Mouse (Mus musculus): ENCODE results near the gene Cabp2. TPM values are rescaled to one million over a fixed set of nuclear protein-coding genes. Genes with fewer than 3 reads are reported as not detected.
"Not testable (repeated sequence)": the region's sequence is repeated elsewhere in the genome, so short reads cannot be mapped to it uniquely, and the experiment has no call there.

Cabp2 gene
- polyA plus RNA-seq, 1 experiment from 2014 or later: 0.43 TPM

- 62% methylated on average over 6 of the region's 6 CpGs for WGBS (ENCODE audit: insufficient replicate concordance)
- Histone ChIP-seq H3K27me3 (ENCODE audit: insufficient read depth, low read length) (no peaks in the 10 kb centered on the region), H3K9ac (replicated peaks) (no peak overlapping the region; the same call in 1 of the 2 replicates), H3K4me3 (ENCODE audit: low read depth, low read length) (no peak overlapping the region), H3K4me2 (ENCODE audit: low read depth, low read length) (no peak overlapping the region), H3K27ac (ENCODE audit: low read depth) (peak overlapping the region; percentile 93), H3K9me3 (ENCODE audit: low read length) (no peaks in the 10 kb centered on the region), H3K36me3 (replicated peaks; ENCODE audit: insufficient read depth, low read length) (no peaks in the 10 kb centered on the region), H3K4me1 (ENCODE audit: insufficient read depth) (peaks cover 10% of the 10 kb centered on the region; the same call in 1 of the 2 replicates)
- DNase-seq (no peak), ATAC-seq (peak; percentile 56)
- TF ChIP-seq CTCF (IDR thresholded peaks at IDR 0.05; ENCODE audit: low read depth) (no peak), EP300 (IDR thresholded peaks at IDR 0.05; ENCODE audit: low read depth) (no peak)
Measured at GRCm38 (mm10) chr19:4066280-4066679, 15.1 kb upstream of the Cabp2 start.

GRCm38 (mm10) chr19:4066877-4067276 lies 14.5 kb upstream of the Cabp2 start:
- TF ChIP-seq EP300 (IDR thresholded peaks at IDR 0.05; ENCODE audit: low read depth) (no peak), CTCF (IDR thresholded peaks at IDR 0.05; ENCODE audit: low read depth) (no peak)
- H3K9ac ChIP-seq (replicated peaks): no peak overlapping the region
- H3K36me3 ChIP-seq (replicated peaks; ENCODE audit: insufficient read depth, low read length): no peaks in the 10 kb centered on the region
- H3K4me1 ChIP-seq (ENCODE audit: insufficient read depth): peaks cover 10% of the 10 kb centered on the region; the same call in 1 of the 2 replicates
- no peaks in the 10 kb centered on the region for H3K27me3 ChIP-seq (ENCODE audit: insufficient read depth, low read length)
- peak overlapping the region; percentile 93 for H3K27ac ChIP-seq (ENCODE audit: low read depth)
- no peak for DNase-seq
- H3K4me3 ChIP-seq (ENCODE audit: low read depth, low read length): no peak overlapping the region
- no peak overlapping the region for H3K4me2 ChIP-seq (ENCODE audit: low read depth, low read length)
- no peak for ATAC-seq
- no peaks in the 10 kb centered on the region for H3K9me3 ChIP-seq (ENCODE audit: low read length)

DNA sequence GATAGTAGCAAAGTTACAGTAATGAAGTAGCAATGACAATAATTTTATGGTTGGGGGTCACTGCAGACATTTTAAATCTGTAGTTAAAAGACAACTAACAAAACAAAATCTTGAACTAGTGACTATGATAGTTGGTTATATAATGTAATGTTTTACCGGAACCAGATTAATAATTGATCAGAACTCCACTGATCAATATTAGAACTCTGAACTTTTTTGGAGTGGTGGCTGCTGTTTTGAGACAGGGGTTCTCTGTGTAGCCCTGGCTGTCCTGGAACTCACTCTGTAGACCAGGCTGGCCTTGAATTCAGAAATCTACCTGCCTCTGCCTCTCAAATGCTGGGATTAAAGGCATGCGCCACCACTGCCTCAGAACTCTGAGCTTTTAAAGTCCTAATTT lies 13.1 kb upstream of the Cabp2 start:
- not testable (repeated sequence) for H3K4me3 ChIP-seq (ENCODE audit: low read depth, low read length); H3K27me3 ChIP-seq (ENCODE audit: insufficient read depth, low read length); DNase-seq; H3K36me3 ChIP-seq (replicated peaks; ENCODE audit: insufficient read depth, low read length); H3K9me3 ChIP-seq (ENCODE audit: low read length); H3K4me1 ChIP-seq (ENCODE audit: insufficient read depth)
- 63% methylated on average over 2 of the region's 2 CpGs for WGBS (ENCODE audit: insufficient replicate concordance)
- Histone ChIP-seq H3K27ac (ENCODE audit: low read depth) (peak overlapping the region; percentile 93), H3K9ac (replicated peaks) (peak overlapping the region; percentile 28; the same call in 1 of the 2 replicates), H3K4me2 (ENCODE audit: low read depth, low read length) (peak overlapping the region; percentile 29)
- ATAC-seq: peak; percentile 33; the same call in 1 of the 2 replicates

GRCm38 (mm10) chr19:4068717-4069410 lies 12.5 kb upstream of the Cabp2 start:
- Histone ChIP-seq H3K4me3 (ENCODE audit: low read depth, low read length) (no peak overlapping the region), H3K9me3 (ENCODE audit: low read length) (no peaks in the 10 kb centered on the region), H3K27ac (ENCODE audit: low read depth) (peak overlapping the region; percentile 90), H3K27me3 (ENCODE audit: insufficient read depth, low read length) (no peaks in the 10 kb centered on the region), H3K36me3 (replicated peaks; ENCODE audit: insufficient read depth, low read length) (no peaks in the 10 kb centered on the region), H3K4me1 (ENCODE audit: insufficient read depth) (peaks cover 10% of the 10 kb centered on the region; the same call in 1 of the 2 replicates), H3K4me2 (ENCODE audit: low read depth, low read length) (peak overlapping the region; percentile 29), H3K9ac (replicated peaks) (peak overlapping the region; percentile 28; the same call in 1 of the 2 replicates)
- peak; percentile 57 for ATAC-seq
- no peak for TF ChIP-seq CTCF (IDR thresholded peaks at IDR 0.05; ENCODE audit: low read depth)
- TF ChIP-seq EP300 (IDR thresholded peaks at IDR 0.05; ENCODE audit: low read depth): no peak
- WGBS (ENCODE audit: insufficient replicate concordance): 61% methylated on average over 15 of the region's 15 CpGs
- DNase-seq: no peak

DNA sequence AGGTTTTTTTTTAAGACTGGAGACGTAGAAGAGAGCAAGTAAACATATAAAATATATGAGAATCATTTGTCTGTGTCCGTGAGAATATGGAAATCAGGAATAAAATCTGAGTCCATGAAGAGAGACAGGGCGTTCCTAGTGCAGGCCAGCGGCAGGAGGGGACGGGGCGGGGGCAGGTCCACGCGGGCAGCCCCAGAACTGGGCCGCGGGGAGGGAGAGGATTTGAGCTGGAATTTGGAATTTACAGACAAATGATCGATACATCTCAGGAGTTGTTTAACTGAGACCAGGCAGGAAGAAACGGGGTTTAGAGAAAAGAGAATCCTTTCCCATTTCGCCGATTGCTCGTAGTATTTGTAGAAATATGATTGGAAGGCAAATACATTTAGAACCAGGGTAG lies 11.1 kb upstream of the Cabp2 start:
- Histone ChIP-seq H3K4me1 (ENCODE audit: insufficient read depth) (peaks cover 10% of the 10 kb centered on the region; the same call in 1 of the 2 replicates), H3K27me3 (ENCODE audit: insufficient read depth, low read length) (no peaks in the 10 kb centered on the region), H3K27ac (ENCODE audit: low read depth) (peak overlapping the region; percentile 86), H3K9ac (replicated peaks) (no peak overlapping the region), H3K9me3 (ENCODE audit: low read length) (no peaks in the 10 kb centered on the region), H3K4me2 (ENCODE audit: low read depth, low read length) (peak overlapping the region; percentile 35; the same call in 1 of the 2 replicates), H3K4me3 (ENCODE audit: low read depth, low read length) (no peak overlapping the region), H3K36me3 (replicated peaks; ENCODE audit: insufficient read depth, low read length) (no peaks in the 10 kb centered on the region)
- WGBS (ENCODE audit: insufficient replicate concordance): 47% methylated on average over 15 of the region's 15 CpGs
- ATAC-seq (0 out of 2 replicates have a peak, but pooled peaks have one; percentile 22), DNase-seq (peak; percentile 55)
- TF ChIP-seq CTCF (IDR thresholded peaks at IDR 0.05; ENCODE audit: low read depth) (no peak), EP300 (IDR thresholded peaks at IDR 0.05; ENCODE audit: low read depth) (no peak)

- Histone ChIP-seq H3K27ac (ENCODE audit: low read depth) (peak overlapping the region; percentile 86), H3K9me3 (ENCODE audit: low read length) (no peaks in the 10 kb centered on the region), H3K27me3 (ENCODE audit: insufficient read depth, low read length) (no peaks in the 10 kb centered on the region), H3K36me3 (replicated peaks; ENCODE audit: insufficient read depth, low read length) (no peaks in the 10 kb centered on the region), H3K4me1 (ENCODE audit: insufficient read depth) (peaks cover 10% of the 10 kb centered on the region; the same call in 1 of the 2 replicates), H3K4me2 (ENCODE audit: low read depth, low read length) (peak overlapping the region; percentile 35; the same call in 1 of the 2 replicates), H3K4me3 (ENCODE audit: low read depth, low read length) (no peak overlapping the region), H3K9ac (replicated peaks) (peak overlapping the region; percentile 41; the same call in 1 of the 2 replicates)
- no peak for TF ChIP-seq EP300 (IDR thresholded peaks at IDR 0.05; ENCODE audit: low read depth)
- no peak for TF ChIP-seq CTCF (IDR thresholded peaks at IDR 0.05; ENCODE audit: low read depth)
- DNase-seq (peak; percentile 48), ATAC-seq (peak; percentile 12; the same call in 1 of the 2 replicates)
- WGBS (ENCODE audit: insufficient replicate concordance): 35% methylated on average over 8 of the region's 8 CpGs
Measured at GRCm38 (mm10) chr19:4070756-4071155, 10.6 kb upstream of the Cabp2 start.
